Mouse (Mus musculus) forebrain, embryonic 15.5 days (tissue): Measurements from ENCODE around the gene Runx1. TPM values are rescaled to one million over a fixed set of nuclear protein-coding genes. Genes with fewer than 3 reads are reported as not detected.

Source experiments
- ATAC-seq: fragments of 200-750 bp; cut with Nextera tagmentation; replicated peaks from 2 replicates; pipeline ENCODE4 v1.8.0; 2017; ENCODE audit warnings: mild to moderate bottlenecking, moderate TSS enrichment, moderate library complexity
- H3K27ac ChIP-seq: fragments of 300-500 bp; sonication (generic); replicated peaks from 2 replicates; pipeline ENCODE4 v1.5.1; 2015; ENCODE audit warnings: mild to moderate bottlenecking, inconsistent platforms
- H3K27me3 ChIP-seq: fragments of 300-500 bp; sonication (generic); 2 replicates; pipeline ENCODE4 v1.6.1; 2015; ENCODE audit warnings: inconsistent platforms
- H3K36me3 ChIP-seq: fragments of 300-500 bp; sonication (generic); 2 replicates; pipeline ENCODE4 v1.6.1; 2015; ENCODE audit warnings: mild to moderate bottlenecking, inconsistent platforms
- H3K4me1 ChIP-seq: fragments of 300-500 bp; sonication (generic); 2 replicates; pipeline ENCODE4 v1.6.1; 2015; ENCODE audit warnings: inconsistent platforms
- H3K4me2 ChIP-seq: fragments of 300-500 bp; sonication (generic); replicated peaks from 2 replicates; pipeline ENCODE4 v1.6.1; 2015; ENCODE audit warnings: mild to moderate bottlenecking, inconsistent platforms
- H3K4me3 ChIP-seq: fragments of 300-500 bp; sonication (generic); 2 replicates; pipeline ENCODE4 v1.5.1; 2015; ENCODE audit warnings: mild to moderate bottlenecking, inconsistent platforms
- H3K9ac ChIP-seq: fragments of 300-500 bp; sonication (generic); replicated peaks from 2 replicates; pipeline ENCODE4 v1.6.1; 2015; ENCODE audit warnings: mild to moderate bottlenecking, inconsistent platforms
- H3K9me3 ChIP-seq: fragments of 300-500 bp; sonication (generic); 2 replicates; pipeline ENCODE4 v1.6.1; 2016; ENCODE audit warnings: inconsistent platforms
- WGBS: fragments of 180-500 bp; shearing (Covaris S2); methylation state at CpG from one replicate; pipeline ENCODE4 v1.1.7; 2015; ENCODE audit warnings: mixed read lengths; 5-methylcytosine and 5-hydroxymethylcytosine counted together
- polyA plus RNA-seq: library from polyadenylated mRNA; unstranded; fragments of >200 nt; fragmentation: Nextera tagmentation; extraction: Ambion mirVana; gene quantifications from 2 replicates; pipeline ENCODE4 v1.2.1, GENCODE M21; 2015

The Runx1 gene
- polyA plus RNA-seq, 1 experiment from 2014 or later: 0.39 TPM

DNA sequence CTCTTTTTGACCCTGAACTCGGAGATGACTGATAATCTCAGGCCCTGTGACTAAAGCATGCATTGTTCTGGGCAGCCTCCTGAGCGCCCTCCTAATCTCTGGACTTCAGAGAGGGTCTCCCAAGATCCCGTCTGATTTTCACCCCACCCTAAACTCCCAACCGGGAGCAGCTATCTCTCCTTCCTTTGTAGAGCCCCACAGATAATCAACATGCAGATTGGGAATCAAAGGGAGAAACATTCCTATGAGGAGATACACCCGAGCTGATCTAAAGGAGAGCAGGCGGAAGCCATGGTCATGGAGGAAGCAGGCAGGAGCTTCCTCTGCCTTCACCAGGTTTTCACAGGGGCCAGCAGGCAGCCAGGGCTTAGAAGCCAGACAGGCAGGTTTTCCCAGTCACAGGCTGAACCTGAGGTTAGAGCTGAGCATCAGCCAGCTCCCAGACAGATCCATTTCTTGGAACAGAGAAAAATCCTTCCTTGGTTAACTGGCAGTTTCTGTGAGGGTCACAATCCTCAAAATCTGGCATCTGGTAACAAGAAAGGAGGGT, 140.1 kb downstream of the Runx1 start:
- Histone ChIP-seq H3K4me2 (no peak overlapping the region), H3K9ac (no peak overlapping the region), H3K27ac (no peak overlapping the region), H3K9me3 (no peaks in the 10 kb centered on the region), H3K4me3 (no peak overlapping the region), H3K27me3 (peaks cover 14% of the 10 kb centered on the region; the same call in 1 of the 2 replicates), H3K36me3 (no peaks in the 10 kb centered on the region), H3K4me1 (no peaks in the 10 kb centered on the region)
- ATAC-seq: no peak
- WGBS: 45% methylated on average over 6 of the region's 6 CpGs

DNA sequence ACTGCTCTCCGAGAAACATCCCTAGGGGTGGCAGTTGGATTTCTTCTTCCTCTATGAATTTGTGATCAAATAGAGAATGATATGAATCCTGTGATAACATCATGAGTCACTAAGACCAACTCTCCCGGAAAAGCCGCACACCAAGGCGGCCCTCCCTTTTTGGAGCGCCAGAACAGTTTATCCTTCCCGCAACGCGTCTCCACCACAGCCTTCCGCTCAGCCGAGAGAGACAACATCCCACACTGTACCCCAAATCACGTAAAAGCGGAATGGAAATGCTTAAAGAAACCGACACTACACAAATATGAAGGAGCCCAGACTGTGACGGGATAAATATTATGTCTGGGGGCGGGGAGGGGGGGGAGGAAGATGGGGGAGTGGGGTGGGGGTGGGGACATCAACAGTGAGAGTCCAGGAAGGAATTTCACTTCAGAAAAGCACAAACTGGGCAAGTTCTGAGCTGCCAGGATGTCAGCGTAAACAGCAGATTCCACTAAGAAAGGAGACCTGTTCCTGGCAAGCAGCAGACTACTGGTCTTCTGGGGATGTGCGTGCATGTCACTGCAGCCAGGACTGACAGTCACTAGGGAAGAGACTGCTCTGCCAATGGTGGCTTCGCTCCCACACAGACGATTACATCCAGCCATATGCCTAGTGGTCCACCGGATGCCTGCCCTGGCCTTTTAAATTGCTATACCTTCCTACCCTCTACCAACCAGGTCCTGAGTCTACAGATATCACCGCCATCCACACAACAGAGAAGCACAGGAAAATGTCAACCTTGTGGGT, 141.3 kb downstream of the Runx1 start:
- Histone ChIP-seq H3K9ac (no peak overlapping the region), H3K27ac (no peak overlapping the region), H3K4me1 (no peaks in the 10 kb centered on the region), H3K4me2 (no peak overlapping the region), H3K27me3 (peaks cover 5% of the 10 kb centered on the region; the same call in 1 of the 2 replicates), H3K9me3 (no peaks in the 10 kb centered on the region), H3K36me3 (no peaks in the 10 kb centered on the region), H3K4me3 (no peak overlapping the region)
- ATAC-seq: no peak
- 81% methylated on average over 21 of the region's 21 CpGs for whole genome bisulfite sequencing

DNA sequence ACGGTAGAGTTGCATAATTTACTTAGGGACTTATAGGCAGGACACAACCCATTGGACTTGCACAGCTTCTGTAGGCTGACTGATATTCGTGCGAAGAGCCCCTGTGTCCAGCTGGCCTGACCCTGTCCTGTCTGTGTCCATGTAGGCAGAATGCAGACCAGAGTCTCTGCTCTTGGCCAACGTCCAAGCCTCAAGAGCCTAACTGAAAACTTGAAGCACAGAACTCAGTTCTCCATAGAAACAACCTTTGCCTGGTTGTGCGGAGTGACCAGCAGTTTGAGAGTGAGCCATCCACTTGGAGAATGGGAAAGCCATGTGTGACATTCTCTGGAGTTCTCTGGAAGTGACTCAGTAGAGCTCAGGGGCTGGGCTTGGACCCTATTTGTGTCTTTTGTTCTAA, 149.3 kb downstream of the Runx1 start:
- no peaks in the 10 kb centered on the region for H3K4me1 ChIP-seq
- H3K9ac ChIP-seq: no peak overlapping the region
- H3K36me3 ChIP-seq: no peaks in the 10 kb centered on the region
- H3K9me3 ChIP-seq: no peaks in the 10 kb centered on the region
- H3K4me2 ChIP-seq: no peak overlapping the region
- no peak overlapping the region for H3K27ac ChIP-seq
- ATAC-seq: no peak
- H3K4me3 ChIP-seq: no peak overlapping the region
- H3K27me3 ChIP-seq: no peaks in the 10 kb centered on the region
- WGBS: 86% methylated on average over 5 of the region's 5 CpGs

DNA sequence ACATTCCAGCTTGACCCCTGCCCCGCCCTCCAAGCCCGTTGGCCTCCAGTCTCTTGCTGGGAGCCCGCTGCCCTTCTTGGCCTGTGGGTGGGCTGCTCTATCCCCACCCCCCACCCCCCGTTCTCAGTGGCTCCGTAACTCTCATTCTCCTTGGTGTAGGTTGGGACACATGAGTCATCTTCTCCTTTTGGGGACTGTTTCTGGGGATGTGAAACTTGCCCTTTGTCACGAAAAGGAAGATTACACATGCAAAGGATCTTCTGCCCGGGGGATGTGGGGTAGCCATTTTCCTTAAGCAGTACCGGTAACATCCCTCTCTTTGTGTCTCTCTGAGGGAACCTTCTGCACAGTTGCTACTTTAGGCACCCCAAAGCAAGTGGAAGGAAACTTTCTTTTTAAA, 150.3 kb downstream of the Runx1 start:
- WGBS: 59% methylated on average over 8 of the region's 8 CpGs
- Histone ChIP-seq H3K36me3 (no peaks in the 10 kb centered on the region), H3K27ac (no peak overlapping the region), H3K27me3 (no peaks in the 10 kb centered on the region), H3K4me3 (no peak overlapping the region), H3K4me2 (no peak overlapping the region), H3K9me3 (no peaks in the 10 kb centered on the region), H3K4me1 (no peaks in the 10 kb centered on the region), H3K9ac (no peak overlapping the region)
- no peak for ATAC-seq

DNA sequence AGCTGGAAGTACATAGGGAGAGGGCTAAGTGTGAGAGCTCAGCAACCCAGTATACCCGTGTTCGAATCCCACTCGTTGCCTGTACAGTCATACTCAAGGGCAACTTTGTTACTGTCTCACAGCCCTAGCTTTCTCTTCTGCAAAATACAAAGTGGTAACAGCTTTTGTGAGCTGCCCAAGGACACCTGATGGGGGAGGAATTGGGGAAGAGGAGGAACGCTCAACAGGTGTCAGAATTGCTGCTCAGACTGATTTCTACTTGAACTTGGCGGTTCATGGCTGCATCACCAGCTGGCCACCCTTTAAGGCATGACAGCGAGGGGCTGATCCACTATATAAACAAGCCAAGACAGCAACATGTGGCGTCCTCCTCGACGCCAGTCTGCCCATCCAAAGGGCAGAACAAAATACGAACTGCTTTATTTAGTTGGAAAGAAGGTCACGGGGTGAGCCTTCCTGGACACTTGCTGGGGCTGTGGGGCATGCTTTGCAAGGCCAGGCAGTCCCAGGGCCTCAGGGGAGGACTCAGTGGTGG, 151.0 kb downstream of the Runx1 start:
- no peaks in the 10 kb centered on the region for H3K9me3 ChIP-seq
- no peak for ATAC-seq
- H3K27ac ChIP-seq: no peak overlapping the region
- WGBS: 86% methylated on average over 11 of the region's 11 CpGs
- H3K36me3 ChIP-seq: no peaks in the 10 kb centered on the region
- H3K4me1 ChIP-seq: no peaks in the 10 kb centered on the region
- no peak overlapping the region for H3K9ac ChIP-seq
- H3K4me2 ChIP-seq: no peak overlapping the region
- H3K27me3 ChIP-seq: no peaks in the 10 kb centered on the region
- H3K4me3 ChIP-seq: no peak overlapping the region

DNA sequence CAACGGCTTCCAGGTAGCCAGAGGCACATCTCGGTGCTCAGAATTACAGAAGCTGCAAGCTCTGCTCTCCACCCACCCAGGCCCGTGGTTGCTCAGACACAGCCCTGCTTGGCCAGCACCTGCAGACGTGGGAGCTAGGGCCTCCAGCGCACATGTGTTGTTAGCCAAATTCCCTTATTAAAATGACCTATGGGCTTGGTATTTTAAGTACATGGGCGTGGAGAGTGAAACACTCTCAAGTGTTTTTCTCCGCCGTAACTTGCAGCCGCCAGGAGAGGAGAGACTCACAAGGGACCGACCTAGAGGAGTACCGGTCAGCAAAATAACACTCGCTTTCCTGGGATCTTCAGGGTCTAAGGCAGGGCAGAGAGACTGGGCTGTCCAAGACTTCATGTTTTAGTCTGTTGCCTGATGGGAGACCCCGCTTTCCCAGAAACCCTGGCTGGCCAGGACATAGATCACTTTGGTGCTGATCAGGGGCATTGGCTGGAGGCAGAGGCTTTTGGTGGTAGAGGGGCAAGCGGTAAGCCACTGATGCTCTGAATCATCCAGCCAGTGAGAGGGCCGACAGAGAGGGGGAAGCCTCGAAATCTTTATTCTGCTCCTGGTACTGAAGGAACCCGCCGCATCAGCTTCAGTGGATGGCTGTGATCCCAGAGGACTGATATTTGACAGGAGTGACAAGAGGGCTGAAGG, 151.7 kb downstream of the Runx1 start:
- Histone ChIP-seq H3K9me3 (no peaks in the 10 kb centered on the region), H3K4me2 (no peak overlapping the region), H3K9ac (no peak overlapping the region), H3K27ac (no peak overlapping the region), H3K4me3 (no peak overlapping the region), H3K4me1 (no peaks in the 10 kb centered on the region), H3K27me3 (no peaks in the 10 kb centered on the region), H3K36me3 (no peaks in the 10 kb centered on the region)
- WGBS: 85% methylated on average over 18 of the region's 18 CpGs
- no peak for ATAC-seq

DNA sequence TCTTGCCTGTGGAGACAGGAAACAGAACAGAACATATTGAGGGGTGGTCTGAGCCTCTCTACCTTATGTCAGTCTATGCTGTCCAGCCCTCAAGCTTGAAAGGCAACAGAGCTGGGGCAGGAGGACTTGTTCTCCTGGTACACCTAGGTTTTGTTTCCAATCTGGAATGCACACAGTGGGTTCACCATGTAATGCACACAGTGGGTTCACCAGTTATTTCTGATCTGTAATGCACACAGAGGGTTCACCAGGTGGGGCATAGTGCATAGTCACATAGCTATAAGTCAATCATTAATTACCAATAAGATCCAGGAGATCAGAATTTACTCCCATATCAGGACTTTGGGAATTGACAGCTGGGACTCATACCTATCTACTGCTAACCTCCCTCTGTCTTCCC, 157.1 kb downstream of the Runx1 start:
- Histone ChIP-seq H3K4me2 (no peak overlapping the region), H3K9me3 (no peaks in the 10 kb centered on the region), H3K9ac (no peak overlapping the region), H3K27ac (no peak overlapping the region), H3K4me3 (no peak overlapping the region), H3K27me3 (no peaks in the 10 kb centered on the region), H3K4me1 (no peaks in the 10 kb centered on the region), H3K36me3 (no peaks in the 10 kb centered on the region)
- no peak for ATAC-seq

DNA sequence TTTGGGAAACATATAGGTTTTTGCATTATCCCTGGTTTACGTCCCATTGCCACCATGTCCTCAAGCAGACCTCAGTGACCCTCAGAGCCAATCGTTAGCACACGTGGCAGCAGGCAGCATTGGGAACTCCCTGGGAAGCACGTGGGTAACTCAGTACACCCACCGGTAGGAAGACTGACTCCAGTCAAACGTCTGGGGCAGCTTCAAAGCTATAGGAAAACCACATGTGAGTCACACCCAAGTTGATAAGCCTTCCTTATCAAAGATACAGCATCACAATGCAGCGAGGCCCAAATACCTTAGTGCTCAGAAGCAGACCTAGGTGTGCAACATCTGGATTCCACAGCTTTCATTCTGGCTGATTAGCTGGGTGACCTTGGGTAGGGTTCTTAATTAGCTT, 164.2 kb downstream of the Runx1 start:
- Histone ChIP-seq H3K4me3 (no peak overlapping the region), H3K9me3 (no peaks in the 10 kb centered on the region), H3K27me3 (no peaks in the 10 kb centered on the region), H3K4me2 (no peak overlapping the region), H3K4me1 (no peaks in the 10 kb centered on the region), H3K9ac (no peak overlapping the region), H3K27ac (no peak overlapping the region), H3K36me3 (no peaks in the 10 kb centered on the region)
- no peak for ATAC-seq
- 83% methylated on average over 7 of the region's 7 CpGs for WGBS

DNA sequence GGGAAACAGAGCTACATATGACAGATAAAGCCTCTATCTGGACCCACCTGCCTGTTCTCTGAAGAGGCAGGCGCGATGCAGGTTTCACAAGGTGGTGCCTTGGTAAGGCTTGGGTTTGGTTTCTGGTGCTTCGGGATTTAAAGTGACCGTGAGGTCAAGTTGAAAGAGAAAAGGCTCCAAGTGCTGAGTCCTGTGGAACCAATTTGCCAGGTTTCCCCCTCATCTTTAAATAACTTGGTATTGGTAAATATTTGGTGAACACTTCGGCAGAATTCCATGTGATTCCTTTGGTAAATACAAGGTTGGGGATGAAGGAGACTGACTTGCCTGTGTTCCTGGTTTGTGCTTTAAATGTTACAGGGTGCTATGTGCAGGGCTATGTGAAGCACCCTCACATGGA, 169.2 kb downstream of the Runx1 start:
- H3K27me3 ChIP-seq: no peaks in the 10 kb centered on the region
- no peaks in the 10 kb centered on the region for H3K36me3 ChIP-seq
- ATAC-seq: no peak
- H3K4me1 ChIP-seq: 0 out of 2 replicates have a peak, but pooled peaks cover 5% of the 10 kb centered on the region
- H3K4me2 ChIP-seq: no peak overlapping the region
- H3K4me3 ChIP-seq: no peak overlapping the region
- H3K9me3 ChIP-seq: no peaks in the 10 kb centered on the region
- H3K9ac ChIP-seq: no peak overlapping the region
- WGBS: 96% methylated on average over 5 of the region's 5 CpGs
- no peak overlapping the region for H3K27ac ChIP-seq

DNA sequence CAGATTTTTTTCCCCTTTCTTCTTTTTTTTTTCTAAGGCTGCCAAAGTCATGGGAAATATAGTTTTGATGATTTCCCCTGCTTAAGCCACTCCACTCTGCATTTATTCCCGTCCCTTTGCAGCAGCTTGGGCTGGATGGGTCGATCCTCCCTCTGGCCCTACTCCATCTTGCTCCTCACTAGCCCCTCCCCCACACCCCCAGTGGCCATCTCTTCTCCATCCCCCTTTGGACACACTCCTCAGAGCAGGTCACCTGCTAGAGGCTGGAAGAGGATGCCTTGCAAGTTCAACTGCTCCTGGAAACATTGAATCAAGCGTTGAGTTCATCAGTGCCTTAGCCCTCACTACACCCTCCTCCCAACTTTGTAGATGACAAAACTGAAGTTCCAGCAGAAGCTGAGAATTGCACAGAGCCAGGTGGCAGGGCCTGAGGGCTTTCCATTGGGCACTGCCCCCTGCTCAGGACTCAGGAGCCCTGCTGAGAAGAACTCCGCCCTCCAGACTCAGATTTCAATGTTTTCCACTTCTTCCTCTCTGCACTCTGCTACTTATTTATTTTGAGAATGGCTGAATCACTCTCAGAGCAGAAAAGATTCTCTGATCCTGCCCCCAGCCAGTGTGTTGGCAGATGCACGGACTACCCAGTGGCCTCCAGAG, 171.5 kb downstream of the Runx1 start:
- 25% methylated on average over 5 of the region's 5 CpGs for WGBS
- no peak for ATAC-seq
- Histone ChIP-seq H3K4me3 (no peak overlapping the region), H3K9ac (no peak overlapping the region), H3K27me3 (no peaks in the 10 kb centered on the region), H3K9me3 (no peaks in the 10 kb centered on the region), H3K4me2 (no peak overlapping the region), H3K27ac (no peak overlapping the region), H3K36me3 (no peaks in the 10 kb centered on the region), H3K4me1 (0 out of 2 replicates have a peak, but pooled peaks cover 5% of the 10 kb centered on the region)

DNA sequence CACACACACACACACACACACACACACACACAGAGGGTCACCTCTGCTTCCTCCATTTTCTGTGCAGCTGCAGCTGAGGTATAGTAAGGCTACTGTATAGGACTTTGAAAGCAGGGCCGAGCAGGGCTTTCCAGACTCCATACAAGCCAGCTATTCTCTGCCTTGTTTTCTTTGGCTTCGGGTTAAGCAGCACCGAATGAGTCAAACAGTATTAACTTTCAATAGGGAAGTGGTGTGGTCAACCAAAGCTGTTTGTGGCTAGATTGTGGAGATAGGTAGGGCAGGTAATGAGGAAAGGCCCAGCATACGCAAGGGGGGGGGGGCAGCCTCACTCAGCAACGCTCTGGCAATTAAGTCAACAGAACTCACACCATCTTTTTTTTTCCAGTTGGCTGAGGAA, 172.1 kb downstream of the Runx1 start:
- H3K4me2 ChIP-seq: no peak overlapping the region
- no peak overlapping the region for H3K9ac ChIP-seq
- no peak overlapping the region for H3K4me3 ChIP-seq
- no peak overlapping the region for H3K27ac ChIP-seq
- WGBS: 60% methylated on average over 5 of the region's 5 CpGs
- H3K27me3 ChIP-seq: no peaks in the 10 kb centered on the region
- 0 out of 2 replicates have a peak, but pooled peaks cover 5% of the 10 kb centered on the region for H3K4me1 ChIP-seq
- no peak for ATAC-seq
- no peaks in the 10 kb centered on the region for H3K9me3 ChIP-seq
- H3K36me3 ChIP-seq: no peaks in the 10 kb centered on the region

DNA sequence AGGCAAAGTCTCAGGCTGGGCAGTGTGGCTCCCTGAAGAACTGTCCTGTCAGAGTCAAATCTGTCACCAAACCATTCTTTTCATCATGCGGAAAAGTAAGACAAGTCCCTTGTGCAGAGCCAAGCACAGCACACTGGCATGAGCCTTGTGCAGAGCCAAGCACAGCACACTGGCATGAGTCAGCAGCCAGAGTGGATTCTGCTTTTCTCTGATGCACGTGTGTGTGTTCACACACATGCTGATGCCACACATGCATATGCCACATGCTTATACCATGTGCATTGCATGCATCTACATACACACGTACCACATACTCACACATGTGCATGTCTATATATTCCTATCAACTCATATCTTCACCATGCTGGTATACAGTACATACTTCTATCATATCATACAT, 174.7 kb downstream of the Runx1 start:
- 96% methylated on average over 3 of the region's 3 CpGs for WGBS
- Histone ChIP-seq H3K9me3 (no peaks in the 10 kb centered on the region), H3K4me2 (no peak overlapping the region), H3K27ac (no peak overlapping the region), H3K36me3 (no peaks in the 10 kb centered on the region), H3K27me3 (no peaks in the 10 kb centered on the region), H3K9ac (no peak overlapping the region), H3K4me1 (0 out of 2 replicates have a peak, but pooled peaks cover 5% of the 10 kb centered on the region), H3K4me3 (no peak overlapping the region)
- ATAC-seq: no peak
